Mouse (Mus musculus): ENCODE data around the gene Fbxw2.

- TF ChIP-seq CTCF (conservative IDR thresholded peaks at IDR 0.05; ENCODE audit: low read length) (no peak), POU5F1 (IDR thresholded peaks at IDR 0.05; ENCODE audit: borderline replicate concordance, low read length) (no peak), NANOG (IDR thresholded peaks at IDR 0.05; ENCODE audit: borderline replicate concordance, low read length) (no peak)
These were observed 48.2 kb upstream of the Fbxw2 start, which contains the start of gene Cutal for GRCm38 (mm10) chr2:34874271-34874670.
